Mouse (Mus musculus) WW6 (cell line): ENCODE data around the gene Kif3a.

ENCODE experiments used
- DNase-seq: peaks from one replicate; pipeline ENCODE4 v3.0.0-alpha.2; 2013; ENCODE audit warnings: low read depth, low spot score

Kif3a gene

GRCm38 (mm10) chr11:53651441-53651840, 84.3 kb downstream of the Kif3a start:
- no peak for DNase-seq
